Mouse (Mus musculus): ENCODE results near the gene Pla2g5. TPM values are rescaled to one million over a fixed set of nuclear protein-coding genes. Genes with fewer than 3 reads are reported as not detected.

The Pla2g5 gene
- polyA plus RNA-seq, 1 experiment: 14.3 TPM

GRCm38 (mm10) chr4:138772386-138772785, 90.9 kb downstream of the Pla2g5 start:
- Histone ChIP-seq H3K27ac (ENCODE audit: control insufficient read depth, insufficient read depth, low read depth, low read length) (no peak overlapping the region), H3K4me1 (ENCODE audit: control insufficient read depth, insufficient read depth, low read length) (no peaks in the 10 kb centered on the region), H3K36me3 (ENCODE audit: control insufficient read depth, insufficient read depth, low read length) (no peaks in the 10 kb centered on the region), H3K27me3 (ENCODE audit: control insufficient read depth, insufficient read depth, low read length) (no peaks in the 10 kb centered on the region), H3K4me3 (ENCODE audit: control insufficient read depth, low read depth, low read length) (no peak overlapping the region)
- no peak for TF ChIP-seq POLR2A (IDR thresholded peaks at IDR 0.05; ENCODE audit: control insufficient read depth, low read depth, low read length)

GRCm38 (mm10) chr4:138771970-138772369, 91.3 kb downstream of the Pla2g5 start:
- TF ChIP-seq POLR2A (IDR thresholded peaks at IDR 0.05; ENCODE audit: control insufficient read depth, low read depth, low read length) (no peak), CTCF (IDR thresholded peaks at IDR 0.05; ENCODE audit: control insufficient read depth, insufficient read depth, insufficient replicate concordance, low read depth, low read length) (no peak)
- Histone ChIP-seq H3K27me3 (ENCODE audit: control insufficient read depth, insufficient read depth, low read length) (no peaks in the 10 kb centered on the region), H3K36me3 (ENCODE audit: control insufficient read depth, insufficient read depth, low read length) (no peaks in the 10 kb centered on the region), H3K27ac (ENCODE audit: control insufficient read depth, insufficient read depth, low read depth, low read length) (no peak overlapping the region), H3K4me3 (ENCODE audit: control insufficient read depth, low read depth, low read length) (no peak overlapping the region), H3K4me1 (ENCODE audit: control insufficient read depth, insufficient read depth, low read length) (no peaks in the 10 kb centered on the region)

- no peak for TF ChIP-seq CTCF (IDR thresholded peaks at IDR 0.05; ENCODE audit: control insufficient read depth, insufficient read depth, insufficient replicate concordance, low read depth, low read length)
- no peak for TF ChIP-seq POLR2A (IDR thresholded peaks at IDR 0.05; ENCODE audit: control insufficient read depth, low read depth, low read length)
- Histone ChIP-seq H3K36me3 (ENCODE audit: control insufficient read depth, insufficient read depth, low read length) (no peaks in the 10 kb centered on the region), H3K4me1 (ENCODE audit: control insufficient read depth, insufficient read depth, low read length) (no peaks in the 10 kb centered on the region)
These were observed 101.0 kb downstream of the Pla2g5 start for GRCm38 (mm10) chr4:138762266-138762665.

GRCm38 (mm10) chr4:138757416-138757815, 105.9 kb downstream of the Pla2g5 start, which contains the start of gene Pla2g2f:
TSS of gene Pla2g2f (minus strand) at chr4:138757626.
- Histone ChIP-seq H3K27ac (ENCODE audit: control insufficient read depth, insufficient read depth, low read depth, low read length) (no peak within 1 kb of the TSS), H3K4me3 (ENCODE audit: control insufficient read depth, low read depth, low read length) (peak within 1 kb of the TSS; percentile 15; the same call in 1 of the 2 replicates), H3K36me3 (ENCODE audit: control insufficient read depth, insufficient read depth, low read length) (no peaks in the 10 kb centered on the region), H3K4me1 (ENCODE audit: control insufficient read depth, insufficient read depth, low read length) (no peaks in the 10 kb centered on the region), H3K27me3 (ENCODE audit: control insufficient read depth, insufficient read depth, low read length) (no peaks in the 10 kb centered on the region)
- TF ChIP-seq POLR2A (IDR thresholded peaks at IDR 0.05; ENCODE audit: control insufficient read depth, low read depth, low read length) (no peak), CTCF (IDR thresholded peaks at IDR 0.05; ENCODE audit: control insufficient read depth, insufficient read depth, insufficient replicate concordance, low read depth, low read length) (no peak)

More at GRCm38 (mm10) chr4:138762266-138762665, 101.0 kb downstream of the Pla2g5 start:
- H3K27me3 ChIP-seq (ENCODE audit: control insufficient read depth, insufficient read depth, low read length): no peaks in the 10 kb centered on the region
- no peak overlapping the region for H3K4me3 ChIP-seq (ENCODE audit: control insufficient read depth, low read depth, low read length)
- H3K27ac ChIP-seq (ENCODE audit: control insufficient read depth, insufficient read depth, low read depth, low read length): no peak overlapping the region

GRCm38 (mm10) chr4:138755983-138756382, 107.3 kb downstream of the Pla2g5 start:
- TF ChIP-seq CTCF (IDR thresholded peaks at IDR 0.05; ENCODE audit: control insufficient read depth, insufficient read depth, insufficient replicate concordance, low read depth, low read length) (no peak), POLR2A (IDR thresholded peaks at IDR 0.05; ENCODE audit: control insufficient read depth, low read depth, low read length) (no peak)
- H3K27ac ChIP-seq (ENCODE audit: control insufficient read depth, insufficient read depth, low read depth, low read length): no peak overlapping the region
- no peaks in the 10 kb centered on the region for H3K4me1 ChIP-seq (ENCODE audit: control insufficient read depth, insufficient read depth, low read length)
- no peaks in the 10 kb centered on the region for H3K27me3 ChIP-seq (ENCODE audit: control insufficient read depth, insufficient read depth, low read length)
- peak overlapping the region; percentile 58 for H3K4me3 ChIP-seq (ENCODE audit: control insufficient read depth, low read depth, low read length)
- H3K36me3 ChIP-seq (ENCODE audit: control insufficient read depth, insufficient read depth, low read length): no peaks in the 10 kb centered on the region

- no peak for TF ChIP-seq CTCF (IDR thresholded peaks at IDR 0.05; ENCODE audit: control insufficient read depth, insufficient read depth, insufficient replicate concordance, low read depth, low read length)
- TF ChIP-seq POLR2A (IDR thresholded peaks at IDR 0.05; ENCODE audit: control insufficient read depth, low read depth, low read length): no peak
- Histone ChIP-seq H3K36me3 (ENCODE audit: control insufficient read depth, insufficient read depth, low read length) (no peaks in the 10 kb centered on the region), H3K4me1 (ENCODE audit: control insufficient read depth, insufficient read depth, low read length) (no peaks in the 10 kb centered on the region), H3K4me3 (ENCODE audit: control insufficient read depth, low read depth, low read length) (no peak overlapping the region), H3K27me3 (ENCODE audit: control insufficient read depth, insufficient read depth, low read length) (no peaks in the 10 kb centered on the region), H3K27ac (ENCODE audit: control insufficient read depth, insufficient read depth, low read depth, low read length) (no peak overlapping the region)
These were observed 107.8 kb downstream of the Pla2g5 start for GRCm38 (mm10) chr4:138755439-138755838.

- TF ChIP-seq CTCF (IDR thresholded peaks at IDR 0.05; ENCODE audit: control insufficient read depth, insufficient read depth, insufficient replicate concordance, low read depth, low read length): no peak
- Histone ChIP-seq H3K27ac (ENCODE audit: control insufficient read depth, insufficient read depth, low read depth, low read length) (no peak overlapping the region), H3K4me3 (ENCODE audit: control insufficient read depth, low read depth, low read length) (no peak overlapping the region), H3K27me3 (ENCODE audit: control insufficient read depth, insufficient read depth, low read length) (no peaks in the 10 kb centered on the region), H3K36me3 (ENCODE audit: control insufficient read depth, insufficient read depth, low read length) (no peaks in the 10 kb centered on the region), H3K4me1 (ENCODE audit: control insufficient read depth, insufficient read depth, low read length) (no peaks in the 10 kb centered on the region)
These were observed 108.8 kb downstream of the Pla2g5 start for GRCm38 (mm10) chr4:138754432-138754831.

GRCm38 (mm10) chr4:138753608-138754007, 109.7 kb downstream of the Pla2g5 start:
- Histone ChIP-seq H3K4me1 (ENCODE audit: control insufficient read depth, insufficient read depth, low read length) (no peaks in the 10 kb centered on the region), H3K27ac (ENCODE audit: control insufficient read depth, insufficient read depth, low read depth, low read length) (no peak overlapping the region), H3K4me3 (ENCODE audit: control insufficient read depth, low read depth, low read length) (no peak overlapping the region), H3K27me3 (ENCODE audit: control insufficient read depth, insufficient read depth, low read length) (no peaks in the 10 kb centered on the region), H3K36me3 (ENCODE audit: control insufficient read depth, insufficient read depth, low read length) (no peaks in the 10 kb centered on the region)
- TF ChIP-seq CTCF (IDR thresholded peaks at IDR 0.05; ENCODE audit: control insufficient read depth, insufficient read depth, insufficient replicate concordance, low read depth, low read length): no peak
- no peak for TF ChIP-seq POLR2A (IDR thresholded peaks at IDR 0.05; ENCODE audit: control insufficient read depth, low read depth, low read length)
